Mouse (Mus musculus) embryonic facial prominence, embryonic 12.5 days (tissue): ENCODE results near the gene Nr6a1. TPM values are rescaled to one million over a fixed set of nuclear protein-coding genes. Genes with fewer than 3 reads are reported as not detected.

ENCODE experiments used
- ATAC-seq: fragments of 200-750 bp; cut with Nextera tagmentation; 2 replicates; pipeline ENCODE4 v1.8.0; 2017; ENCODE audit not compliant: insufficient number of reproducible peaks, insufficient read depth, low FRiP score, low TSS enrichment
- H3K27ac ChIP-seq: fragments of 300-500 bp; sonication (generic); 2 replicates; pipeline ENCODE4 v1.5.1; 2016; ENCODE audit warnings: mild to moderate bottlenecking
- H3K27me3 ChIP-seq: fragments of 300-500 bp; sonication (generic); 2 replicates; pipeline ENCODE4 v1.6.1; 2016; ENCODE audit warnings: mild to moderate bottlenecking, moderate library complexity
- H3K36me3 ChIP-seq: fragments of 300-500 bp; sonication (generic); 2 replicates; pipeline ENCODE4 v1.6.1; 2016; ENCODE audit warnings: mild to moderate bottlenecking
- H3K4me1 ChIP-seq: fragments of 300-500 bp; sonication (generic); 2 replicates; pipeline ENCODE4 v1.6.1; 2016
- H3K4me2 ChIP-seq: fragments of 300-500 bp; sonication (generic); replicated peaks from 2 replicates; pipeline ENCODE4 v1.6.1; 2016; ENCODE audit warnings: mild to moderate bottlenecking, moderate library complexity
- H3K4me3 ChIP-seq: fragments of 300-500 bp; sonication (generic); 2 replicates; pipeline ENCODE4 v1.5.1; 2016; ENCODE audit warnings: mild to moderate bottlenecking
- H3K9ac ChIP-seq: fragments of 300-500 bp; sonication (generic); 2 replicates; pipeline ENCODE4 v1.6.1; 2016; ENCODE audit warnings: mild to moderate bottlenecking, moderate library complexity
- H3K9me3 ChIP-seq: fragments of 300-500 bp; sonication (generic); 2 replicates; pipeline ENCODE4 v1.6.1; 2016; ENCODE audit warnings: mild to moderate bottlenecking, moderate library complexity
- WGBS: fragments of 180-500 bp; shearing (Covaris S2); methylation state at CpG from one replicate; pipeline ENCODE4 v1.1.7; 2016; 5-methylcytosine and 5-hydroxymethylcytosine counted together
- microRNA-seq: library from miRNA; unstranded; fragments of <30 nt; microRNA quantifications from one replicate; pipeline ENCODE4, GENCODE M21; 2017
- polyA plus RNA-seq: library from polyadenylated mRNA; unstranded; fragments of >200 nt; fragmentation: Nextera tagmentation; extraction: Ambion mirVana; gene quantifications from 2 replicates; pipeline ENCODE4 v1.2.1, GENCODE M21; 2016

Gene Nr6a1
- polyA plus RNA-seq, 1 experiment from 2014 or later: 2.0 TPM

DNA sequence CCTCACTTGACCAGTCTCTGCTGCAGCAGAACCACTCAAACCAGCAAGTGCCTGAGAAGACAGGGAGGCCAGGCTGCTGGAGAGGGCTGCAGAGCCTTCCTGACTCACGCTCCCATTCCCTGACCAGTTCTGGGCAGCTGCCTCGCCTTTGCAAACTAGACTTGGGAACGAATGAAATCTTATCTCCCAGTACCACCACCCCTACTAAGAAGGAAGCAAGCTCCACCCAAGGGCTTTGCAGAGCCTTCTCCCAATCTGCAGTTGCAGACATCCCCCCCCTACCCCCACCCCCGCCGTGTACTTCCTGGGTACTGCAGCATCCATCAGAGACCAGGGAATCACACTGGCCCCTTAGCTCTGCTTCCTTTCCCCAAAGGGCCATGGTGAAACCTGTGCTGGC is 244.4 kb downstream of the Nr6a1 start:
- Histone ChIP-seq H3K4me1 (no peaks in the 10 kb centered on the region; the same call in 1 of the 2 replicates), H3K36me3 (no peaks in the 10 kb centered on the region), H3K9me3 (no peaks in the 10 kb centered on the region), H3K4me3 (no peak overlapping the region), H3K4me2 (no peak overlapping the region), H3K27me3 (no peaks in the 10 kb centered on the region), H3K27ac (no peak overlapping the region), H3K9ac (no peak overlapping the region)
- 74% methylated on average over 5 of the region's 5 CpGs for WGBS
- ATAC-seq: no peak

DNA sequence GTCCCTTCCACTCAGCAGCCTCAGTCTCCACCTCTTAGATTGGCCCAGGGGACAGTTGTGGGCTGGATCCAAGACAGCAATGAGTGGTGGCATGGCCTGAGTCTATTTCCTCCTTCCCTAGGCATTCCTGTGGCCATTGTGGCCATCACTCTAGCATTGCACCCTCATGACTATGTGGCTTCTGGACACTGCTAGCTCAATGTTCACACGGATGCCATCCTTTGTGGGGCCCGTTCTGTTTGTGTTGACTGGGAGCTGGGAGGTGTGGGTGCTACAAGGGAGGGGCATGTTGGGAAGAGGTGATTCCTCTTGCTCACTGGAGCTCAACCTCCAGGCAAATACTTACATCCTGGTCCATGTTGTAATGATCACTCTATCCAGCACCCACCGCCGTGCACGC is 245.3 kb downstream of the Nr6a1 start:
- ATAC-seq: no peak
- WGBS: 93% methylated on average over 5 of the region's 5 CpGs
- H3K9ac ChIP-seq: no peak overlapping the region

GRCm38 (mm10) chr2:38678947-38679346 is 248.5 kb downstream of the Nr6a1 start:
- Histone ChIP-seq H3K36me3 (no peaks in the 10 kb centered on the region), H3K9me3 (no peaks in the 10 kb centered on the region), H3K27ac (no peak overlapping the region), H3K27me3 (no peaks in the 10 kb centered on the region), H3K4me1 (no peaks in the 10 kb centered on the region), H3K4me2 (no peak overlapping the region), H3K9ac (no peak overlapping the region), H3K4me3 (no peak overlapping the region)
- ATAC-seq: no peak

More for the DNA sequence above, 245.3 kb downstream of the Nr6a1 start:
- H3K36me3 ChIP-seq: no peaks in the 10 kb centered on the region
- no peak overlapping the region for H3K27ac ChIP-seq
- no peaks in the 10 kb centered on the region for H3K4me1 ChIP-seq
- H3K27me3 ChIP-seq: no peaks in the 10 kb centered on the region
- H3K4me3 ChIP-seq: no peak overlapping the region
- H3K9me3 ChIP-seq: no peaks in the 10 kb centered on the region
- no peak overlapping the region for H3K4me2 ChIP-seq

GRCm38 (mm10) chr2:38675366-38675969 is 252.0 kb downstream of the Nr6a1 start:
- Histone ChIP-seq H3K27ac (no peak overlapping the region), H3K4me1 (no peaks in the 10 kb centered on the region), H3K36me3 (no peaks in the 10 kb centered on the region), H3K4me3 (no peak overlapping the region), H3K27me3 (peaks cover 8% of the 10 kb centered on the region), H3K9ac (no peak overlapping the region), H3K4me2 (no peak overlapping the region), H3K9me3 (no peaks in the 10 kb centered on the region)
- ATAC-seq: no peak
- WGBS: 58% methylated on average over 9 of the region's 9 CpGs

Small RNAs within 50 kb of the gene (microRNA-seq; reads per million reads assigned to microRNA genes)
- gene Mir181a-2 (169 reads per million, percentile 59 among the genes with 10 or more reads in this experiment), gene Mir181b-2 (3,673 reads per million, percentile 87 among the genes with 10 or more reads in this experiment)

Other genes starting within 250 kb of the Nr6a1 start
- gene Nr5a1, start 213.1 kb downstream of the Nr6a1 start, polyA plus RNA-seq: 0.33 and 0.95 TPM in 2 replicates
- 5.7 and 6.0 TPM in 2 replicates for gene Olfml2a, start 4.3 kb upstream of the Nr6a1 start, polyA plus RNA-seq
- 1.9 and 2.1 TPM in 2 replicates for gene Wdr38, start 69.8 kb upstream of the Nr6a1 start, polyA plus RNA-seq
- gene Arpc5l, start 77.7 kb upstream of the Nr6a1 start, polyA plus RNA-seq: 120 and 122 TPM in 2 replicates
- gene Rpl35, start 77.9 kb upstream of the Nr6a1 start, polyA plus RNA-seq: 1,101 and 1,116 TPM in 2 replicates
- 29.8 and 30.4 TPM in 2 replicates for gene Golga1, start 137.9 kb upstream of the Nr6a1 start, polyA plus RNA-seq